In the genomic region with DNA sequence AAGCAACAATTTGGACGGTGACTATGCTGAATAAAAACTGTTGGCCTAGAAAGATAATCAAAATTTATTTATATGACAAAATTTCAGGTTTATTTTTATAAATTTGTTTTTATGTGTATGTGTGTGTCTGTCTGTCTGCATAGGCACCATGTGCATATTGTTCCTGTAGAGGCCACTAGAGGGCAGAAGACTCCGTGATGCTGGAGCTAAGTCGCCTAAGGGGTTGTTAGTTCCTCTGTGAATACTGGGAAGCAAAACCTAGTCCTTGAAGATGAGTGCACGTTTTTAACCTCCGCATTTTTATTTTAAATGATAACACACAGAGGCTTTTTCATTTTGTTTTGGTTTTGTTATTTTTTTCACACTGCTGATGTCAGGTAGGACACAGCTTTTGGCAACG, we compare ENCODE assay signal across 14 mouse cellular contexts.
"Had no signal": no experiment of that assay in that cellular context is flagged by ENCODE, and none has a peak within 500 bp of the region (broad histone marks: within the 10 kb centered on the region; RNA-seq: fewer than 3 reads in every experiment).

No protein-coding gene starts in this region.

- H3K4me2 ChIP-seq: intestine, embryonic 15.5 days; limb, embryonic 15.5 days; liver, embryonic 15.5 days; lung, embryonic 14.5 days; midbrain, embryonic 13.5 days had no signal

- H3K27ac ChIP-seq: intestine, embryonic 15.5 days; limb, embryonic 15.5 days; liver, embryonic 15.5 days; midbrain, embryonic 13.5 days had no signal

- DNase-seq: kidney, adult 18-20 months; kidney, postnatal 25 days; layer of hippocampus, adult 9-11 months; lung, embryonic 14.5 days; lung, postnatal 10 days; lung, postnatal 4 days; right cerebral cortex, postnatal 14 days; thymus, adult 18-20 months; thymus, postnatal 14 days had no signal

- ATAC-seq: intestine, embryonic 15.5 days; midbrain, embryonic 13.5 days had no signal

- H3K4me3 ChIP-seq: intestine, embryonic 15.5 days; limb, embryonic 15.5 days; liver, embryonic 15.5 days; megakaryocyte, embryonic 14.5 days; midbrain, embryonic 13.5 days had no signal

- H3K27me3 ChIP-seq: intestine, embryonic 15.5 days; limb, embryonic 15.5 days; liver, embryonic 15.5 days; megakaryocyte, embryonic 14.5 days; midbrain, embryonic 13.5 days had no signal

- H3K36me3 ChIP-seq: intestine, embryonic 15.5 days; limb, embryonic 15.5 days; liver, embryonic 15.5 days; midbrain, embryonic 13.5 days had no signal

- H3K4me1 ChIP-seq: intestine, embryonic 15.5 days; limb, embryonic 15.5 days; liver, embryonic 15.5 days; megakaryocyte, embryonic 14.5 days; midbrain, embryonic 13.5 days had no signal

- H3K9ac ChIP-seq: intestine, embryonic 15.5 days; limb, embryonic 15.5 days; liver, embryonic 15.5 days; lung, embryonic 14.5 days; midbrain, embryonic 13.5 days had no signal

- H3K9me3 ChIP-seq: intestine, embryonic 15.5 days; limb, embryonic 15.5 days; liver, embryonic 15.5 days; megakaryocyte, embryonic 14.5 days; midbrain, embryonic 13.5 days had no signal
